Mouse (Mus musculus): Measurements from ENCODE around the gene Fam192a. TPM values are rescaled to one million over a fixed set of nuclear protein-coding genes. Genes with fewer than 3 reads are reported as not detected.

The Fam192a gene
- polyA plus RNA-seq, 1 experiment from 2014 or later, result 91.8 TPM

GRCm38 (mm10) chr8:94567159-94567849 lies 34.5 kb downstream of the Fam192a start:
- WGBS, result 52% methylated on average over 8 of the region's 8 CpGs
- H3K9me3 ChIP-seq (replicated peaks), result no peaks in the 10 kb centered on the region
- peaks cover 25% of the 10 kb centered on the region; the same call in 1 of the 2 replicates for H3K36me3 ChIP-seq
- H3K4me1 ChIP-seq, result peaks cover 56% of the 10 kb centered on the region
- peak overlapping the region; percentile 79 for H3K27ac ChIP-seq (replicated peaks)
- peak overlapping the region; percentile 33; the same call in 1 of the 2 replicates for H3K4me3 ChIP-seq
- peak; percentile 70 for DNase-seq (ENCODE audit: low spot score)
- peaks cover 34% of the 10 kb centered on the region for H3K27me3 ChIP-seq (ENCODE audit: low read depth, poor library complexity, severe bottlenecking)

- no peak for DNase-seq (ENCODE audit: low spot score)
- H3K27ac ChIP-seq (replicated peaks), result peak overlapping the region; percentile 79
- peak overlapping the region; percentile 33; the same call in 1 of the 2 replicates for H3K4me3 ChIP-seq
- WGBS, result 55% methylated on average over 15 of the region's 15 CpGs
- H3K9me3 ChIP-seq (replicated peaks), result no peaks in the 10 kb centered on the region
- H3K36me3 ChIP-seq, result peaks cover 18% of the 10 kb centered on the region; the same call in 1 of the 2 replicates
- peaks cover 63% of the 10 kb centered on the region for H3K4me1 ChIP-seq
- peaks cover 37% of the 10 kb centered on the region for H3K27me3 ChIP-seq (ENCODE audit: low read depth, poor library complexity, severe bottlenecking)
Measured at GRCm38 (mm10) chr8:94566446-94567158, 35.2 kb downstream of the Fam192a start.

- DNase-seq (ENCODE audit: low spot score), result no peak
- peak overlapping the region; percentile 79 for H3K27ac ChIP-seq (replicated peaks)
- no peaks in the 10 kb centered on the region for H3K9me3 ChIP-seq (replicated peaks)
- H3K4me1 ChIP-seq, result peaks cover 69% of the 10 kb centered on the region
- H3K4me3 ChIP-seq, result no peak overlapping the region
- H3K27me3 ChIP-seq (ENCODE audit: low read depth, poor library complexity, severe bottlenecking), result peaks cover 37% of the 10 kb centered on the region
- 82% methylated on average over 6 of the region's 6 CpGs for WGBS
- H3K36me3 ChIP-seq, result peaks cover 13% of the 10 kb centered on the region; the same call in 1 of the 2 replicates
Measured at GRCm38 (mm10) chr8:94566033-94566432, 35.8 kb downstream of the Fam192a start.

- H3K36me3 ChIP-seq, result peaks cover 10% of the 10 kb centered on the region; the same call in 1 of the 2 replicates
- peaks cover 52% of the 10 kb centered on the region for H3K27me3 ChIP-seq (ENCODE audit: low read depth, poor library complexity, severe bottlenecking)
- 0 out of 2 replicates have a peak overlapping the region, but pooled peaks have one; percentile 23 for H3K27ac ChIP-seq (replicated peaks)
- no peaks in the 10 kb centered on the region for H3K9me3 ChIP-seq (replicated peaks)
- no peak overlapping the region for H3K4me3 ChIP-seq
- H3K4me1 ChIP-seq, result peaks cover 67% of the 10 kb centered on the region
- DNase-seq (ENCODE audit: low spot score), result no peak
Measured at GRCm38 (mm10) chr8:94564421-94564820, 37.4 kb downstream of the Fam192a start.

GRCm38 (mm10) chr8:94561256-94561655 lies 40.5 kb downstream of the Fam192a start:
- no peaks in the 10 kb centered on the region for H3K9me3 ChIP-seq (replicated peaks)
- 0 out of 2 replicates have a peak, but pooled peaks cover 10% of the 10 kb centered on the region for H3K36me3 ChIP-seq
- WGBS, result 33% methylated on average over 5 of the region's 5 CpGs
- peak overlapping the region; percentile 73 for H3K27ac ChIP-seq (replicated peaks)
- H3K4me3 ChIP-seq, result peak overlapping the region; percentile 14; the same call in 1 of the 2 replicates
- H3K4me1 ChIP-seq, result peaks cover 42% of the 10 kb centered on the region
- H3K27me3 ChIP-seq (ENCODE audit: low read depth, poor library complexity, severe bottlenecking), result peaks cover 80% of the 10 kb centered on the region
- DNase-seq (ENCODE audit: low spot score), result peak; percentile 75

- H3K36me3 ChIP-seq, result no peaks in the 10 kb centered on the region
- H3K4me3 ChIP-seq, result no peak overlapping the region
- peaks cover 86% of the 10 kb centered on the region for H3K27me3 ChIP-seq (ENCODE audit: low read depth, poor library complexity, severe bottlenecking)
- no peaks in the 10 kb centered on the region for H3K9me3 ChIP-seq (replicated peaks)
- 89% methylated on average over 3 of the region's 3 CpGs for WGBS
- H3K27ac ChIP-seq (replicated peaks), result peak overlapping the region; percentile 14; the same call in 1 of the 2 replicates
- peaks cover 39% of the 10 kb centered on the region for H3K4me1 ChIP-seq
- DNase-seq (ENCODE audit: low spot score), result no peak
Measured at GRCm38 (mm10) chr8:94557281-94557680, 44.5 kb downstream of the Fam192a start.

- Histone ChIP-seq H3K27me3 (ENCODE audit: low read depth, poor library complexity, severe bottlenecking) (peaks cover 72% of the 10 kb centered on the region), H3K36me3 (no peaks in the 10 kb centered on the region), H3K4me1 (peaks cover 56% of the 10 kb centered on the region), H3K9me3 (replicated peaks) (no peaks in the 10 kb centered on the region), H3K27ac (replicated peaks) (peak overlapping the region; percentile 91), H3K4me3 (no peak overlapping the region; the same call in 1 of the 2 replicates)
- no peak for DNase-seq (ENCODE audit: low spot score)
- WGBS, result 69% methylated on average over 2 of the region's 2 CpGs
Measured at GRCm38 (mm10) chr8:94552696-94553095, 49.1 kb downstream of the Fam192a start.

GRCm38 (mm10) chr8:94551471-94552422 lies 50.0 kb downstream of the Fam192a start:
- H3K4me3 ChIP-seq, result peak overlapping the region; percentile 35
- no peaks in the 10 kb centered on the region for H3K9me3 ChIP-seq (replicated peaks)
- H3K27me3 ChIP-seq (ENCODE audit: low read depth, poor library complexity, severe bottlenecking), result peaks cover 63% of the 10 kb centered on the region
- peak; percentile 87 for DNase-seq (ENCODE audit: low spot score)
- H3K27ac ChIP-seq (replicated peaks), result peak overlapping the region; percentile 91
- peaks cover 56% of the 10 kb centered on the region for H3K4me1 ChIP-seq
- 33% methylated on average over 17 of the region's 17 CpGs for WGBS
- H3K36me3 ChIP-seq, result no peaks in the 10 kb centered on the region

- Histone ChIP-seq H3K9me3 (replicated peaks) (no peaks in the 10 kb centered on the region), H3K27ac (replicated peaks) (peak overlapping the region; percentile 91), H3K36me3 (no peaks in the 10 kb centered on the region), H3K4me3 (no peak overlapping the region), H3K27me3 (ENCODE audit: low read depth, poor library complexity, severe bottlenecking) (peaks cover 45% of the 10 kb centered on the region), H3K4me1 (peaks cover 62% of the 10 kb centered on the region)
- WGBS, result 81% methylated on average over 5 of the region's 5 CpGs
- no peak for DNase-seq (ENCODE audit: low spot score)
Measured at GRCm38 (mm10) chr8:94549998-94550397, 51.8 kb downstream of the Fam192a start.

GRCm38 (mm10) chr8:94549482-94549881 lies 52.3 kb downstream of the Fam192a start:
- Histone ChIP-seq H3K9me3 (replicated peaks) (no peaks in the 10 kb centered on the region), H3K4me3 (no peak overlapping the region), H3K27me3 (ENCODE audit: low read depth, poor library complexity, severe bottlenecking) (peaks cover 40% of the 10 kb centered on the region), H3K27ac (replicated peaks) (peak overlapping the region; percentile 91), H3K36me3 (no peaks in the 10 kb centered on the region), H3K4me1 (peaks cover 62% of the 10 kb centered on the region)
- WGBS, result 43% methylated on average over 5 of the region's 5 CpGs
- no peak for DNase-seq (ENCODE audit: low spot score)

- Histone ChIP-seq H3K27ac (replicated peaks) (peak overlapping the region; percentile 91), H3K4me1 (peaks cover 62% of the 10 kb centered on the region), H3K27me3 (ENCODE audit: low read depth, poor library complexity, severe bottlenecking) (peaks cover 36% of the 10 kb centered on the region), H3K9me3 (replicated peaks) (no peaks in the 10 kb centered on the region), H3K36me3 (no peaks in the 10 kb centered on the region), H3K4me3 (no peak overlapping the region)
- 71% methylated on average over 5 of the region's 5 CpGs for WGBS
- DNase-seq (ENCODE audit: low spot score), result no peak
Measured at GRCm38 (mm10) chr8:94549041-94549440, 52.8 kb downstream of the Fam192a start.

- 72% methylated on average over 8 of the region's 8 CpGs for WGBS
- peaks cover 34% of the 10 kb centered on the region for H3K4me1 ChIP-seq
- no peaks in the 10 kb centered on the region for H3K9me3 ChIP-seq (replicated peaks)
- no peaks in the 10 kb centered on the region for H3K36me3 ChIP-seq
- H3K27ac ChIP-seq (replicated peaks), result no peak overlapping the region; the same call in 1 of the 2 replicates
- peaks cover 6% of the 10 kb centered on the region; the same call in 1 of the 2 replicates for H3K27me3 ChIP-seq (ENCODE audit: low read depth, poor library complexity, severe bottlenecking)
- DNase-seq (ENCODE audit: low spot score), result no peak
- H3K4me3 ChIP-seq, result no peak overlapping the region
Measured at GRCm38 (mm10) chr8:94543981-94544380, 57.8 kb downstream of the Fam192a start.

All from midbrain, embryonic 10.5 days (tissue).